Mouse (Mus musculus) adrenal gland, adult 8-10 months (tissue): ENCODE measurements around the gene Btbd19. TPM values are rescaled to one million over a fixed set of nuclear protein-coding genes. Genes with fewer than 3 reads are reported as not detected.

Experiments
- DNase-seq: peaks from one replicate; pipeline ENCODE4 v3.0.0; 2022
- total RNA-seq, 4 experiments: library from RNA; stranded (reverse); gene quantifications; 2 replicates each; pipeline ENCODE4 v1.2.4; 2022

Btbd19 gene
- total RNA-seq, result 10 to 100 TPM in 1 of 4 experiments, 1 to 10 TPM in 3; 6.6 to 11.4 (median 9.1) TPM

DNA sequence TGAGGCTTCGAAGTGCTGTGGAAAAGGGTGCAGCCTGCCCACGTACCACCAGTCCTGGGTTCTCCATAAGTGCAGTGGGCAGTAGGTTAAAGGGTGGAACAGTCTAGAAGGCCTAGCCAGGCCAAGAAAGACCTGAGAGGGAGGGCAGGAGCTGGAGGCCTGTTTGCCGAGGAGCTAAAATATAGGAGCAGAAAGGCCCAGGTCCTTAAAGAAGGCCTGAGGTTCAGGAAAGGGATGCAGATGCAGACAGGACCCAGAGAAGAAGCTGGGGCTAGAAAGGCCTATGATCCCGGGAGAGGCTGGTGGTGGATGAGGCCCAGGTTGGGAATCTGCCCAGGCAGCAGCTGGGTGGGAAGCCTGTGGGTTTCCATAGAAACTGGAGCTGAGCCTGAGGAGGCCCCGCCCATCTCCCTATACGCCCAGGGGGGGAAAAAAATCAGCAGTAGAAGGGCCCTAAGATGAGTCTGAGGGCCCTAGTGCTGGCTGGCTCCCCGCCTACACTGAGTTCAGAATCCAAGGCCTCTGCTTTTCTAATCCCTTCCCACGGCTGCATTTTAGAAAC is at the start of gene Btbd19:
Gene Btbd19, minus strand, starts transcription at position 378 of the 562 bp plus-strand sequence.
- no peak for DNase-seq

DNA sequence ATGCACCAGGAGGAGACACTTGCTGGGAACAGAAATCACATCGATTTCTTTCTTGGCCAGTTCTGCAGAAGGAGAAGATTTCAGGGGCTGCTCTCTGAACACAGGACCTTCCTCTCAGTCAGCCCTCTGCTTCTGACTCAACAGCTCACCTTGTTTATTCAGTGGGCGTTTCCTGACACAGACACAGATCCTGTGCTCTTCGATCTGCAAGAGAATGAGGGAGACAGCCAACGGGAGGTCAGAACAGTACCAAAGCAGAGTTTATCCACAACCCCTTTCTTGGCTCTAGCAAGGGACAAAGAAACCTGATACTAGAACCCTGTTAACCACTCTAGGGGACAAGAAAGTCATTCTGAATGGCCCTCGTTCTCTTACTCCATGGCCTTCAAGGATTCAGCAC is 44.4 kb upstream of the Btbd19 start:
- DNase-seq, result no peak

DNA sequence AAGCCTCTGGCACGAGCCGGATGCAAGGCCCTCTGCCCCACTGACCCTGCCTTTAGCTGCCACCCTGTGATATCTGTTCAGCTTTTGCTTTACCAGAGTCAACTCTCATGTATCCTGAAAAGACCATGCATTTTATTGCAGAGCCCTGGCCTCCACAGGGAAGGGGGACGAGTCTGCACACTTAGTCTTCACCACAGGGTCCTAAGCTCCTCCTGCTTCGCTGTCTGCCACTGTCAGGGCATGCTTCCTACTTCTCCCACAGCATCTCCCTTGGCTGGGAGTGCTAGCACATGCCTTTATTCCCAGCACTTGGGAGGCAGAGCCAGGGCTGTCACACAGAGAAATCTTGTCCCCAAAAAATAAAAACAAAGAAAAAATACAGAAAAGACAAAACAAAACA is 35.7 kb upstream of the Btbd19 start:
- DNase-seq, result no peak

GRCm38 (mm10) chr4:117159666-117160065 is 34.1 kb upstream of the Btbd19 start:
- no peak for DNase-seq

DNA sequence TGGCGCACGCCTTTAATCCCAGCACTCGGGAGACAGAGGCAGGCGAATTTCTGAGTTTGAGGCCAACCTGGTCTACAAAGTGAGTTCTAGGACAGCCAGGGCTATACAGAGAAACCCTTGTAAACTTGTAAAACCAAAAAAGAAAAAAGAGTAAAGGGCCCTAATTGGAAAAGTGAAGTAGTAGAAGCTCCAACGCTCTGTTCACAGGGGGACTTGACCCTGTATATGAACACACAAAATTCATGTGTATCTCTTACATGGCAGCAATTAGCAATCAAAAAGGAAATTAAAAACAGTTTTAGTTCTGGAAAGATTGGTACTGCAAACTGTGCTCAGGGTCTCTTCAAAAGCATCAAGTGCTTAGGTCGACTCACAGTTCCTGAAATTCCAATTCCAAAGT is 30.8 kb upstream of the Btbd19 start:
- DNase-seq, result no peak

DNA sequence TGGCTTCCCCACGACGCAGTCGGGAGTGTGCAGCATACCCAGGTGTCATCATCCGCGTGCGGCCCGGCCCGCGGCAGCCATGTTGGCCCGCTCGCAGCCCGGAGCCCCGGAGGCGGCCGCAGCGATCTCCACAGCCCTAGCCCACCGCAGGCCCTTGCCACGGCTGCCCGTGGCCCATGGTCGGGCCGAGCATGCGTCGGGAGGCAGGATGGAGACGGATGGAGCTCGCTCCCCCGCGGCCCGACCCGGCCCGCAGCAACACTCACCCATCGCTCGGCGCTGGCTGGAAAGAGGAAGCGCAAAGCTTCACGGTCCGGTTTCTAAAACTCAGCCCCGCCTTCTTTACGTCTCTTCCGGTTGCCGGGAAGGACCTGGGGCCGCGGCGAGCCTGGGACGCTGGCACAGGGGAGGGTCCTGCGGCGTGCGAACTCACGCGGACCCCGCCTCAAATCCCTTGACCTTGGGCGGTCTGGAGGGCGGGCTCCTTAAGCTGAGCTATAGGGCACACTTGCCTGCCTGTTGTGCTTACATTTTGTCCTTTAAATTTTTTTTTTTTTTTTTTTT is 30.3 kb upstream of the Btbd19 start, which contains the start of gene Rps8:
Gene Rps8, minus strand, starts transcription at position 452 of the 564 bp plus-strand sequence.
- DNase-seq, result peak; percentile 85

- DNase-seq, result no peak
Observed at GRCm38 (mm10) chr4:117155020-117155791, 29.7 kb upstream of the Btbd19 start.

DNA sequence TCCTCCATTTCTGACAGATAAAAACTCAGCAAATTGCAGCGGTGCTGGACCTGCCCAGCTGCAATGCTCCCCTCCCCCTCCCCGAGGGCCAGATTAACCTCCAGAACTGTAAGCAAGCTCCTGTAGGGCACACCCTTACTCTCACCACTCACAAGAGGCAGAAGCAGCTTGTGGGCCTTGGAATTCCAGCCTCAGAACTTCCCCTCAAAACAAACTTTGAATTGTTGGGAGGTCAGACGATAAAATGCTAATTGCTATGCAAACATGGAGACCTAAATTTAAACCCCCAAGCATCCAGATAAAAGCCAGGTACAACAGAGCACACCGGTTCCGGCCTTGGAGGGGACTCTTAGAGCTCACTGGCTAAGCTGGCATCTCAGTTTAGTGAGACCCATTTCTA is 27.2 kb upstream of the Btbd19 start:
- DNase-seq, result no peak

- no peak for DNase-seq
Observed at GRCm38 (mm10) chr4:117151416-117151815, 25.9 kb upstream of the Btbd19 start.

GRCm38 (mm10) chr4:117150212-117150733 is 24.7 kb upstream of the Btbd19 start:
- no peak for DNase-seq

DNA sequence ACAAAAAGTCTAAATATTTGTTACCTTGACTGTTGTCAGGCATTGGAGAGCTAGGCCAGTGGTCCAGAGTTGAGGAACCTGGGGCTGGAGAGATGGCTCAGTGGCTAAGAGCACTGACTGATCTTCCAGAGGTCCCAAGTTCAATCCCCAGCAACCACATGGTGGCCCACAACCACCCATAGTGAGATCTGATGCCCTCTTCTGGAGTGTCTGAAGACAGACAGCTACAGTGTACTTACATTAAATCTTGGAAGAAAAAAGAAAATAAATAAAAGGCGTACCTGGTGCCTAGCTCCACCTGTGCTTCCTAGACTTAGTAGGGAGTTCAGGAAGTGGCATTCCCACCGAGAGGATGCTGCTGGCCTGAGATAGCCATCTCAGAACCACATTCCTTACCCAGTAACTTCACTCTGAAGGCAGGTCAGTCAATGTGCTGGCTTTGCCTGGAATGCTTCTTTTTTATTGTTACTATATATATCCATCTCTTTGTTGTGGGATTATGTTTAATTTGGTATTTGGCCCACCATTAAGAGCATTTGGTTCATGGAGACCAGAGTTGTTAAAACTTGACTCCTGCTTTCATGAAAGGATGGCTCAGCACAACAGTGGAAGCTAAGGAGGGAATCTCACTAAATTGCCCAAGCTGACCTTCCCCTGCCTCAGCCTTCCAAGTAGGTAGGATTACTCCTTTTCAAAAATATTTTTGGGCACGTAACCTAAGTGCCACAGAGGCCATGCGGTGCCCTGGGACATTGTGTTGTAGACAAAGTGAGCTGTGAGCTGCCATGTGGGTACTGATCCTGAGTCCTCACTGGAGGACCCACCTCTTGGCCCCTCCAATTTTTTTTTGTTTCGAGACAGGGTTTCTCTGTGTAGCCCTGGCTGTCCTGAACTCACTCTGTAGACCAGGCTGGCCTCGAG is 24.0 kb upstream of the Btbd19 start:
- no peak for DNase-seq

DNA sequence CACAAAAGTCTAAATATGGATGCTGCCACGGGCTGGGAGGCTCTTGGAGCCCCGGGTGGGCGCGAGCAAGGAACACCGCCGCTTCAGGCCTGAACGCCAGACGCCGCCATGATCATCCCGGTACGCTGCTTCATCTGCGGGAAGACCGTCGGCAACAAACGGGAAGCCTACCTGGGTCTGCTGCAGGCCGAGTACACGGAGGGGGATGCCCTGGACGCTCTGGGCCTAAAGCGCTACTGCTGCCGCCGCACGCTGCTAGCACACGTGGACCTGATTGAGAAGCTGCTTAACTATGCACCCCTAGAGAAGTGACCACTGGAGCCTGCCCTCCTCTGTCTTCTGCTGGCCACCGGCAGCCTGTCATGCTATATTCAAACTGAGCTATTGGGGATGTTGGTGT is 23.3 kb upstream of the Btbd19 start:
- DNase-seq, result no peak

- DNase-seq, result no peak
Observed at GRCm38 (mm10) chr4:117148047-117148713, 22.7 kb upstream of the Btbd19 start.

GRCm38 (mm10) chr4:117146176-117146575 is 20.7 kb upstream of the Btbd19 start:
- peak; percentile 82 for DNase-seq

- no peak for DNase-seq
Observed at GRCm38 (mm10) chr4:117145248-117145647, 19.7 kb upstream of the Btbd19 start.

GRCm38 (mm10) chr4:117143023-117143422 is 17.5 kb upstream of the Btbd19 start:
- DNase-seq, result no peak

DNA sequence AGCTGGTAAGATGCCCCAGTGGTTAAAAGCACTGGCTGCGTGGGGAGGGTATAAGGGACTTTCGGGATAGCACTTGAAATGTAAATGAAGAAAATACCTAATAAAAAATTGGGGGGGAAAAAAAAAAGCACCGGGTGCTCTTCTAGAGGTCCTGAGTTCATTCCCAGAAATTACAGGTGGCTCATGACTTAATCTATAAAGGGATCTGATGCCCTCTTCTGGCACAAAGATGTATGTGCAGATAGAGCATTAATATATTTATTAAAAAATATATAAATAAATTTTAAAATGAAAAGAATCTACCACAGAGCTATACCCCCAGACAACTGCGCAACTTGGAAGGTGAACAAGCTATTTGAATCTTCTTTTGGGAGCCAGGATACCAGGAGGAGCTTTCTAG is 15.1 kb upstream of the Btbd19 start:
- DNase-seq, result no peak

DNA sequence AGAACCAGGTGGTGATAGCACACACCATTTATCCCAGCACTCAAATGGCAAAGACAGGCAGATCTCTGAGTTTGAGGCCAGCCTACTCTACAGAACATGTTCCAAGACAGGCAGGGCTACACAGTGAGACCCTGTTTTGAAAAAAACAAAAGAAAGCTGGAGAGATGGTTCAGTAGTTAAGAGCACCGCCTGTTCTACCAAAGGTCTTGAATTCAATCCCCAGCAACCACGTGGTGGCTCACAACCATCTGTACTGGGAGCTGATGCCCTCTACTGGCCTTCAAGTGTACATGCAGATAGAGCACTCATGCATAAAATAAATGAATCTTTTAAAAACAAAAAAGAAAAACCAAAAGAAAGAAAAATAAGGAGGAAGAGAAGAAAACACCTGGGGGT is 13.7 kb upstream of the Btbd19 start:
- DNase-seq, result no peak

DNA sequence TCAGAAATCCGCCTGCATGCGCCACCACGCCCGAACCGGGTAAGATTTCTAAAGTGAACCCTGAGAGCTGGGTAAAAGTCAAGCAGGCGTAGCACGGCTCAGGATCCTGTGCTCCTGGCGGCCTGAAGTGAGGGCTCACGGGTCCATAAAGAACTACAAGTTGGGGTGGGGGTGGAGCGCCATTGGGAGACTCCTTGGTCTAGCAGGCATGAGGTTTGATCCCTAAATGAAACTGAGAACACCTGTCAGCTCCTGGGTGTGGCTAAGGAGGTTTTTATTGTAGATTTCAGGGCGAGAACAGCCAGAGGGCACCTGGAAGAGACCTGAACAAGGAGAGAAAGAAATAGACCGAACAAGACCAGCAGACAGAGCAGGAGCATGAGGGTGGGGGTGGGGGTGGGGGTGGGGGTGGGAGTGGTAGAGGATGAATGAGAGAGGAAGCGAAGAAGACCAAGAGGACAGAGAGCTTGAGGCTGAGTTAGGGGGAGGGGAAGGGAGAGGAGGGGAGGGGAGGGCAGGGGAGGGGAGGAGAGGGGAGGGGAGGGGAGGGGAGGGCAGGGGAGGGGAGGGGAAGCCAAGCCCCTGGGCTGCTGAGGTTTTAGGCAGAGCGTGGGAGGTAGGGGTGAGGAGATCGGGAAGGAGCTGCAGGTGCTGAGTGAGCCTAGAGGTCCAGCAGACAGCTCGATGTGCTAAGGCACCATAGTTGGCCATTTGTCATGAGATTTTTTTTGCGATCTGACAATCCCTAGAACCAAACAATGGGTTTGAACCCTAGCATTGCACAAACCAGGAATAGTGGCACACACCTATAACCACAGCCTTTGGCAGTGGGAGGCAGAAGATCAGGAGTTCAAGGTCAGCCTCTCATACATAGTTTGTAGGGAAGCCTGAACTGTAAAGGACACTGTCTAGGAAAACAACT is 13.0 kb upstream of the Btbd19 start:
- DNase-seq, result no peak

DNA sequence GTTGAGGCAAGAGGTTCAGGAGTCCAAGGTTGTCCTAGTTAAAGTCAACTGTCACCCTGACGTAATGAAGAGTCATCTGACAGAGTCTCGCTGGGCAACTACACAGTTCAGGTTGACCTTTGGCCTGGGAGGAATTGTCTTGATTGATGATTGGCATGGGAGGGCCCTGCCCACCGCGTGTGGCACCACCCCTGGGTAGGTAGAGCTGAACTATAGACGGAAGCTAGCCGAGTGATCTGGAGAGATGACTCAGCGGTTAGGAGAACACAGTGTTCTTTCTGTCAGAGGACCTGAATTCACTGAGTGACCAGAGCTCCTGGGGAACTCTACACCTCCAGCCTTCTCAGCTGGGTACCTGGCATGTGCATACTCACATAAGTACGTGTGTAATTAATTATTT is 10.5 kb upstream of the Btbd19 start:
- peak; percentile 88 for DNase-seq

DNA sequence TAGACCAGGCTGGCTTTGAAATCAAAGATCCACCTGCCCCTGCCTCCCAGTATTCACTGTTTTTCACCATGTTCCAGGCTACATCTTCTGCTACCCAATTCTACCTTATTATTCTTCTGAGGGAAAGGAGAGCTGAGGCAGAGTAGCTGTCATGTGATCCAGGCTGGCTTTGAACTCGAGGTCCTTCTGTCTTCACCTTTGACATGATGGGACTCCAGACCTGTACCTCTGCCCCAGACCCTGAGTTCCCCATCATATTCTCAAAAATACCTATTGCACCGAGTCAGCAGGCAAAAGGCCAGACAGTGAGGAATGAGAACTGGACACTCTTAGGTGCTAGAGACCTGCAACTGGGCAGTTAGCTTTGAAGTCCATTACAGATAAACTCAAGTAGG is 9.1 kb upstream of the Btbd19 start:
- no peak for DNase-seq
